Mouse (Mus musculus) midbrain, embryonic 13.5 days (tissue): ENCODE data around the gene Prkar1a. TPM values are rescaled to one million over a fixed set of nuclear protein-coding genes. Genes with fewer than 3 reads are reported as not detected.
A peak's percentile ranks its signal among the peaks of the same experiment; 100 is the strongest.

Experiments
- ATAC-seq: fragments of 200-750 bp; cut with Nextera tagmentation; 2 replicates; pipeline ENCODE4 v1.8.0; 2017; ENCODE audit warnings: mild to moderate bottlenecking, moderate TSS enrichment, moderate library complexity
- H3K27ac ChIP-seq: fragments of 300-500 bp; sonication (generic); 2 replicates; pipeline ENCODE4 v1.5.1; 2015; ENCODE audit warnings: inconsistent platforms, mild to moderate bottlenecking, moderate library complexity
- H3K27me3 ChIP-seq: fragments of 300-500 bp; sonication (generic); 2 replicates; pipeline ENCODE4 v1.6.1; 2015; ENCODE audit warnings: mild to moderate bottlenecking, inconsistent platforms
- H3K36me3 ChIP-seq: fragments of 300-500 bp; sonication (generic); 2 replicates; pipeline ENCODE4 v1.6.1; 2015; ENCODE audit warnings: mild to moderate bottlenecking, inconsistent platforms
- H3K4me1 ChIP-seq: fragments of 300-500 bp; sonication (generic); replicated peaks from 2 replicates; pipeline ENCODE4 v1.6.1; 2015; ENCODE audit warnings: inconsistent platforms
- H3K4me2 ChIP-seq: fragments of 300-500 bp; sonication (generic); replicated peaks from 2 replicates; pipeline ENCODE4 v1.6.1; 2015; ENCODE audit warnings: moderate library complexity, mild to moderate bottlenecking, inconsistent platforms
- H3K4me3 ChIP-seq: fragments of 300-500 bp; sonication (generic); replicated peaks from 2 replicates; pipeline ENCODE4 v1.5.1; 2015; ENCODE audit warnings: mild to moderate bottlenecking, inconsistent platforms
- H3K9ac ChIP-seq: fragments of 300-500 bp; sonication (generic); replicated peaks from 2 replicates; pipeline ENCODE4 v1.6.1; 2015; ENCODE audit warnings: mild to moderate bottlenecking, inconsistent platforms
- H3K9me3 ChIP-seq: fragments of 300-500 bp; sonication (generic); 2 replicates; pipeline ENCODE4 v1.6.1; 2016; ENCODE audit warnings: mild to moderate bottlenecking, inconsistent platforms
- WGBS: fragments of 180-500 bp; shearing (Covaris S2); methylation state at CpG from one replicate; pipeline ENCODE4 v1.1.7; 2015; 5-methylcytosine and 5-hydroxymethylcytosine counted together
- polyA plus RNA-seq: library from polyadenylated mRNA; unstranded; fragments of >200 nt; fragmentation: Nextera tagmentation; extraction: Ambion mirVana; gene quantifications from 2 replicates; pipeline ENCODE4 v1.2.1, GENCODE M21; 2015

Prkar1a gene
- polyA plus RNA-seq, 1 experiment from 2014 or later, result 471 TPM

DNA sequence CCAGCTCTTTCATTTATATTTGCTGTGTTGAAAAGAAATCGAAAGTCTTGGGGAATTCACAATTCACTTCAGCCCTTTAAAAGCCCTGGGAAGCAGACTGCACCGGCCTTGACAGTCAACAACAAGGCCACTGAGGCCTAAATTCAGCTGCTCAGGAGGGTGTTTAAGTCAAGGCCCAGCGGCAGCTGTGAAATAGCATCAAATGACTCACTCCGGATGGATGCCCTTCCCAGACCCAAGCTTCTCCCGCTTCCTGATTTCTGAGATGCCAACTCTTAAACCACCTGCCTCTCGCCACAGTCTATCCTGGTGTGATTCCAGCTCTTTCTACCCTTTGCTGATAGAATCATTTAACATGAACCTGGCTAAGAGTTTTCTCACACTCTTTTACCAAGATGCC is 28.8 kb upstream of the Prkar1a start:
- no peak overlapping the region for H3K4me2 ChIP-seq
- no peak for ATAC-seq

DNA sequence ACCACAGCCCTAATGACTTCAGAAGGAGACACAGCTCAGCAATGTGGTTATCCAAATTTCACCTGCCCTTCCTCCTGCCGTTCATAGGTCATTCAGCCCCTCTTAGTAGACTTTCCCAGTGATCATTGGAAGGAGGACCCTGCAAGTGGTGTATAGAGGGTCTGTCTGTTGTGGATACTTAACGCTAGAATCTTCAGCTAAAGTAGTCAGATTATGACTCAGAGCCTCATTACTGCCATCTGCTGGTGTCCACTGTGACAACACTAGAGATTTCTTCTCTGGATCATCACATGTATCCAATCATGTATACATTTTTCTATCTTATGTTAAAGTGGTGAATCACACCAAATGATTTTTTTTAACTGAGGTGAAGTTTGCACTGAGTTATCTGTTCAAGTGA is 28.0 kb upstream of the Prkar1a start:
- no peak overlapping the region for H3K27ac ChIP-seq
- H3K9me3 ChIP-seq, result no peaks in the 10 kb centered on the region
- H3K9ac ChIP-seq, result no peak overlapping the region
- H3K4me2 ChIP-seq, result no peak overlapping the region
- no peak for ATAC-seq
- H3K27me3 ChIP-seq, result 0 out of 2 replicates have a peak, but pooled peaks cover 3% of the 10 kb centered on the region
- 13% methylated on average over 2 of the region's 2 CpGs for WGBS
- no peak overlapping the region for H3K4me3 ChIP-seq
- no peaks in the 10 kb centered on the region for H3K36me3 ChIP-seq
- H3K4me1 ChIP-seq, result peaks cover 3% of the 10 kb centered on the region; the same call in 1 of the 2 replicates

More for the DNA sequence above, 28.8 kb upstream of the Prkar1a start:
- H3K9ac ChIP-seq, result no peak overlapping the region
- 82% methylated on average over 6 of the region's 6 CpGs for WGBS
- H3K9me3 ChIP-seq, result no peaks in the 10 kb centered on the region
- no peaks in the 10 kb centered on the region for H3K36me3 ChIP-seq
- H3K4me3 ChIP-seq, result no peak overlapping the region
- H3K27me3 ChIP-seq, result 0 out of 2 replicates have a peak, but pooled peaks cover 3% of the 10 kb centered on the region
- no peak overlapping the region for H3K27ac ChIP-seq
- H3K4me1 ChIP-seq, result peaks cover 3% of the 10 kb centered on the region; the same call in 1 of the 2 replicates

DNA sequence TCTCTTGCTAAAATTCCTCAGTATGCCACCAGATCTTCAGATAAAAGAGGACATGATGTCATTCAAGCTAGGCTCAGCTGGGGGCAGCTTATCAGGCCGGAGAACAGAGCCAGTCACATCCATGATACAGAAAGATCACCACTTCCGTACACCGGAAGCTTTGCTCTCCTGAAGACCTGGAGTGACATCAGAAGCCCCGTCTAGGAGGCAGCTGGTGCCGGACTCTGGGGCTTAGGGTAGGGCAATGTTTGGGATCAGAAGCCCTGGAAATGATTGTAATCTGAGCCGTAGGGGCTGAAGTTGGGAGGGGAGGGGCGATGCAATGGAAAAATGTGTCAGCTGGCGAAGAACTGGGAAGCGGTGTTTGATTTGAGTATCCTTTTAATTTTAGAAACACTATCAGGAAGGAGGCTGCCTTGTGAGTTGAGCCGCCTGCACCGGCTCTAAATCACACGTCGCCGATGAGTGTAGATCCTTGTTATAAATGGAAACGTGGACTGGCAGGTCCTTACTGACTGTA is 26.6 kb upstream of the Prkar1a start:
- peak overlapping the region; percentile 15; the same call in 1 of the 2 replicates for H3K4me2 ChIP-seq
- H3K27me3 ChIP-seq, result 0 out of 2 replicates have a peak, but pooled peaks cover 3% of the 10 kb centered on the region
- no peak for ATAC-seq
- no peaks in the 10 kb centered on the region for H3K36me3 ChIP-seq
- no peak overlapping the region for H3K27ac ChIP-seq
- 47% methylated on average over 15 of the region's 15 CpGs for WGBS
- H3K9me3 ChIP-seq, result no peaks in the 10 kb centered on the region
- H3K4me3 ChIP-seq, result no peak overlapping the region
- H3K4me1 ChIP-seq, result peaks cover 3% of the 10 kb centered on the region; the same call in 1 of the 2 replicates
- H3K9ac ChIP-seq, result no peak overlapping the region

DNA sequence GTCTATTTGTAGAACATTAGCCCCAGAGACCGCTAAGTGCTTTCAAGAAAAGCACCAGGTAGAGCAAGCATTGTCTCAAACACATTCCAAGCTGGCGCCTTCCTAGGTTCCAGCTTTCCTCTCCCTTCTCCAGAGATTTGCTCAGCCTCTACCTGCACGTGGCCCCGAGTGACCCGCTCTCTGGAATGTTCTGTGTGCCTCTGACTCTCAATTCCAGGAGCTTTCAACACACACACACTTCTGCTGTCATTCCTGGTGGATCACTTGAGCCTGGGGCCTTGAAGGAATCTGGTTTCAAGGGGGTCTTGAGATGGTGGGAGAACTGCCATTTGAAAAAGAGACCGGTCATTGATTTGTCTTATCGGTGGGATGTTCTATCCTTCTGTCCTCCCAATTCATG is 26.0 kb upstream of the Prkar1a start:
- no peak for ATAC-seq
- H3K4me2 ChIP-seq, result no peak overlapping the region
- H3K9ac ChIP-seq, result no peak overlapping the region
- H3K4me3 ChIP-seq, result no peak overlapping the region
- no peak overlapping the region for H3K27ac ChIP-seq
- 93% methylated on average over 7 of the region's 7 CpGs for WGBS
- H3K27me3 ChIP-seq, result 0 out of 2 replicates have a peak, but pooled peaks cover 3% of the 10 kb centered on the region
- H3K36me3 ChIP-seq, result no peaks in the 10 kb centered on the region
- H3K4me1 ChIP-seq, result peaks cover 3% of the 10 kb centered on the region; the same call in 1 of the 2 replicates
- H3K9me3 ChIP-seq, result no peaks in the 10 kb centered on the region

DNA sequence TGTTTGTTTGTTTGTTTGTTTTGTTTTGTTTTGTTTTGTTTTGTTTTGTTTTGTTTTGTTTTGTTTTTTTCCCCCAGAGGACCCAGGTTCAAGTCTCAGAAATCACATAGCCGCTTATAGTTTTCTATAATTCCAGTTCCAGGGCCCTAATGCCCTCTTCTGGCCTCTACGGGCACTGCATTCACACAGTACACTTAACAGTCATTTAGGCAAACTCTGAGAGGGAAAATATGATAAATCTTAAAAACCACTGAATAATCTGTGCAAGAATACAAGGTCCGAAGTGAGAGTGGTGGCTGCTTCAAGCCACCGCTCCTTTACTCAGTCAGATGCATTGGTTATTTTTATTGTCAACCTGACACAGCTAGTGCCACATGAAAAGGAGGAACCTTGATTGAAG is 21.6 kb upstream of the Prkar1a start:
- Histone ChIP-seq H3K4me3 (no peak overlapping the region), H3K27me3 (no peaks in the 10 kb centered on the region), H3K9me3 (no peaks in the 10 kb centered on the region), H3K36me3 (no peaks in the 10 kb centered on the region), H3K4me1 (peaks cover under 1% of the 10 kb centered on the region; the same call in 1 of the 2 replicates), H3K4me2 (no peak overlapping the region), H3K27ac (no peak overlapping the region), H3K9ac (no peak overlapping the region)
- ATAC-seq, result no peak
- 92% methylated on average over 4 of the region's 4 CpGs for WGBS

DNA sequence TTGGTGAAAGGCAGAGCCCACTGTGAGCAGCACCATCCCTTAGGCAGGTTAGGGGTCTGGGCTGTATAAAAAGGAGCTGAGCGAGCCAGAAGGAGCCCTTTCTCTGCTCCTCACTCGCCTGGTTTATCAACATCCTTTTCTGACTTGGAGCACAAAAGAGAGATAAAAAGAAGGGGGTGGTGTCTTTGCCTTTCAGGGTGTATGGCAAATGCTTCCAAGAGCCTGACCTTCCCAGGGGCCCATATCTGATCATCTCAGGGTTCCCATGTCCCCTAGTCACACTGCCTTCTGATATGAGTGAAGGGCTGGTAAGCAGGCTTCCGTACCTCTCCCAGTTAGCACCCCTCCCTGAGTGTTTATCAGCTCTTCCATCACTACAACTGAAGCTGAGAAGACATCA is 21.1 kb upstream of the Prkar1a start:
- Histone ChIP-seq H3K4me2 (no peak overlapping the region), H3K4me1 (no peaks in the 10 kb centered on the region)
- ATAC-seq, result no peak

DNA sequence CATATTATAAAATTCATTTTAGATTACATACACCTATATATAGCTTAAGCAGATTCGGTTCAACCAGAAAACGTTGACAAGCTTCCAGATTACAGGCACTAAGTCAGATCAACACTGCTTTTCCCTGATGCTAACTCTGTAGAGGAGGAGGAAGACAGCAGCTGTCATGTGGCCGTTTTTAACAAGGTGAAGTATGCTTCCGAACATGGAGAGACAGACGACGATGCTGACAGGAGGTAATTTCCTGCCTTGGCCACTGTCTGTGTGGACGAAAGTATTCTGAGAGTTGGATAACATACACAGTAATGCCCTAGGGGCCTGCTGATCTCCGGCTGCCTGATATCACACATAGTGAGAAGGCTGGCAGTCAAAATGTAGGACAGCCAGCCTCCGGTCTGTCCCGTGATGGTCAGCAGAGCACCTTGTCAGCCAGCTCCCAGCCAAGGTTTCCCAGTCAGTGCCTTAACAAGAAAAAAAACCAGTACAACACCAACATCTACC is 20.1 kb upstream of the Prkar1a start:
- no peak for ATAC-seq
- Histone ChIP-seq H3K9me3 (no peaks in the 10 kb centered on the region), H3K4me2 (no peak overlapping the region), H3K4me3 (no peak overlapping the region), H3K27ac (no peak overlapping the region), H3K27me3 (no peaks in the 10 kb centered on the region), H3K36me3 (no peaks in the 10 kb centered on the region), H3K4me1 (no peaks in the 10 kb centered on the region), H3K9ac (no peak overlapping the region)
- 83% methylated on average over 10 of the region's 10 CpGs for WGBS

More for the DNA sequence above, 21.1 kb upstream of the Prkar1a start:
- no peaks in the 10 kb centered on the region for H3K9me3 ChIP-seq
- no peak overlapping the region for H3K4me3 ChIP-seq
- H3K9ac ChIP-seq, result no peak overlapping the region
- H3K27me3 ChIP-seq, result no peaks in the 10 kb centered on the region
- no peak overlapping the region for H3K27ac ChIP-seq
- 86% methylated on average over 3 of the region's 3 CpGs for WGBS
- H3K36me3 ChIP-seq, result no peaks in the 10 kb centered on the region

DNA sequence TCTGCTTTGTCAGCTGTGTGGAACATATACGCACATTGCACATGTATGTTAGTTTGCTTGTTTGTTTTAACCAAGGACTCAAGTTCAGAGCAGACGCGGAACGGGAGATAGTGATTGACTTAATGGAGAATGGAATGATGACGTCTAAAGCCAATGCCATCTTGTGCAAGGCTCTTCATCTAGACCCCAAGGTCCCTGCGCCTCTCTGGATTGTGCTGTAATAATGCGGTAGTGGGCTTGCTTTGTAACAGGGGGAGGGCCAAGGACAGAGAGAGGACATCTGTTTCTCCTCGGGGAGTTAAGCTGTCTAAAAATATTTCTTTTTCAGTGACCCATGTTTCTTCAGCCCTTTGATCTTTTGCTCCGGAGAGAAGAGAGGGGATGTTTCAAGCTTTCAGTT is 14.3 kb upstream of the Prkar1a start:
- H3K4me3 ChIP-seq, result no peak overlapping the region
- no peak overlapping the region for H3K9ac ChIP-seq
- H3K27ac ChIP-seq, result no peak overlapping the region
- no peaks in the 10 kb centered on the region for H3K27me3 ChIP-seq
- H3K4me2 ChIP-seq, result no peak overlapping the region
- no peaks in the 10 kb centered on the region for H3K36me3 ChIP-seq
- H3K4me1 ChIP-seq, result no peaks in the 10 kb centered on the region
- WGBS, result 80% methylated on average over 9 of the region's 9 CpGs
- no peaks in the 10 kb centered on the region for H3K9me3 ChIP-seq
- no peak for ATAC-seq

DNA sequence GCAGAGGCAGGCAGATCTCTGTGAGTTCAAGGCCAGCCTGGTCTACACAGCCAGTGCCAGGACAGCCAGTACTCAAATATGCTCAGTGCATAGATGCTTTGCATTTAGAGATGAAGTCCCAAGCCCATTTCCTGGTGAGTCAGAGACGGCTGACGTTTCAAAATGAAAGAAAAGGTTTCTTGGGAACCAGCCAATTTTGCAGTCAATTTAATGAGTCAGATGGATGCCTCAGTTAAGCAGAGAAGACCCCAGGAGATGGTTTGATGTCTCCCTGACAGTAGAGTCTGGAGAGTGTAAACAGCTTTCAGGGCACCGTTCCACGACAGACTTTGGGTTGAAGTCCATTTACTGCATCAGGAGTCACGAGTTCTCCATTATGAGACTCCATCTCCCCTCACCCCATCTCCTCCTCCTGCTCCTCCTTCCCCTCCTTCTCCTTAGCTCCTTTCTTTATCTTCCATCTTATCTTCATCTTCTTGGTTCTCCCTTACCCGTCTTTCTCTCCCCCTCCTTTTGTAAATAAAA is 13.3 kb upstream of the Prkar1a start:
- Histone ChIP-seq H3K27ac (no peak overlapping the region), H3K4me1 (no peaks in the 10 kb centered on the region), H3K9me3 (no peaks in the 10 kb centered on the region), H3K27me3 (no peaks in the 10 kb centered on the region), H3K9ac (no peak overlapping the region), H3K4me2 (no peak overlapping the region), H3K4me3 (no peak overlapping the region), H3K36me3 (no peaks in the 10 kb centered on the region)
- WGBS, result 89% methylated on average over 6 of the region's 6 CpGs
- ATAC-seq, result no peak

DNA sequence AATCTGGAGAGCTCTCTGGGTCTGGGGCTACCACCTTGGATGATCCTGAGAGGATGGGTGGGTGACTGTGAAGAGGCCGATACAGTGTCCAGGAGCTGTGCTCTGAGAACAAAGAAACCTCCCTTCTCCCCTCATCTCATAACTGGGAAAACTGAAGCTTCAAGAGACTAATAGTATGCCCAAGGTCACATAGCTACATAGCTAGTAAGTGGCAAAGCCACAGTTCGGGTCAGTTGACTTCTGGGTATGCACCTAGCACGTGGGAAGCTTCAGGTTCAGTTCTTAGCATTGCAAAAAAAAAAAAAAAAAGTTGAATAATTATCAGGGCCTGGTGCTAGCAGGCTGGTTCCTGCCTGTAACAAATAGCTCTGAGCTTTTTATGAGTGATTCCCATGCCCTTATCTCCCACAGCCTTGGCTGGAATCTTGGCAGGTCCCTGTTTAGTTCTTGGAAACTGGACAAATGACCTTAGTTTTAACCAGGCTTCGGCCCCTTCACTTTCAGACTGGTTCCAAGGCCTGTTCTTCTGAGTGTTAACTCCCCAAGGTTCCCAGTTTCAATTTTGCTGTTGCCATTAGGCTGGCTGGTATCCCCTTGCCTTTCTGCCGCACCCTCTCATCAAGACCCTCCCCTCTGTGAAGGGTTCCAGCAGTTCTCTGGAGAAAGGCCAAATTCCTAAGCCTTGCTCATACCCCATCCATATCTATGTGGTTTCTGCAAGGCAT is 7.5 kb upstream of the Prkar1a start:
- no peak for ATAC-seq
- no peaks in the 10 kb centered on the region for H3K9me3 ChIP-seq
- no peak overlapping the region for H3K4me2 ChIP-seq
- WGBS, result 80% methylated on average over 5 of the region's 5 CpGs
- no peaks in the 10 kb centered on the region for H3K36me3 ChIP-seq
- no peaks in the 10 kb centered on the region for H3K27me3 ChIP-seq
- no peak overlapping the region for H3K4me3 ChIP-seq
- no peak overlapping the region for H3K9ac ChIP-seq
- H3K4me1 ChIP-seq, result no peaks in the 10 kb centered on the region
- no peak overlapping the region for H3K27ac ChIP-seq

DNA sequence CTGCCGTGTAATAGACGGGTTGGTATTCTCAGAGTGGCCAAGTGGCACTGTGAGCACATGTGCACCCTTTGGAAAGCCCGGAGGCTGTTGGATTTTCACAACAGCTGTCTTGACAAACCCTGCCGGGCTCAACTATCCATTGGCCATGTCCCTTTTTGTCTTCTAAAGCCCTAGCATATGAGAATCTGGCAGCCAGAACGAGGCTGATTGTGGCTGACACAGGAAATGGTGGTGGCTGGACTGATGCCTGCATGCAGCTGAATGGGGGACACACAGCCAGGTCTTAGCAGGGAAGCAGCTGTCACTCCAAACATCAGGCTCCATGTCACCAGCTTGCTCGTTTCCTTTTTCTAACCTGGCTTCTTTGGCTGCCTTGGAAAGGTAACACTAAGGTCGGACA is 695 bp upstream of the Prkar1a start:
- Histone ChIP-seq H3K36me3 (peaks cover 4% of the 10 kb centered on the region), H3K9ac (0 out of 2 replicates have a peak overlapping the region, but pooled peaks have one; percentile 15), H3K27me3 (no peaks in the 10 kb centered on the region), H3K4me2 (peak overlapping the region; percentile 88), H3K9me3 (no peaks in the 10 kb centered on the region), H3K4me3 (no peak overlapping the region), H3K27ac (peak overlapping the region; percentile 98), H3K4me1 (peaks cover 43% of the 10 kb centered on the region)
- ATAC-seq, result no peak
- WGBS, result 50% methylated on average over 7 of the region's 7 CpGs

DNA sequence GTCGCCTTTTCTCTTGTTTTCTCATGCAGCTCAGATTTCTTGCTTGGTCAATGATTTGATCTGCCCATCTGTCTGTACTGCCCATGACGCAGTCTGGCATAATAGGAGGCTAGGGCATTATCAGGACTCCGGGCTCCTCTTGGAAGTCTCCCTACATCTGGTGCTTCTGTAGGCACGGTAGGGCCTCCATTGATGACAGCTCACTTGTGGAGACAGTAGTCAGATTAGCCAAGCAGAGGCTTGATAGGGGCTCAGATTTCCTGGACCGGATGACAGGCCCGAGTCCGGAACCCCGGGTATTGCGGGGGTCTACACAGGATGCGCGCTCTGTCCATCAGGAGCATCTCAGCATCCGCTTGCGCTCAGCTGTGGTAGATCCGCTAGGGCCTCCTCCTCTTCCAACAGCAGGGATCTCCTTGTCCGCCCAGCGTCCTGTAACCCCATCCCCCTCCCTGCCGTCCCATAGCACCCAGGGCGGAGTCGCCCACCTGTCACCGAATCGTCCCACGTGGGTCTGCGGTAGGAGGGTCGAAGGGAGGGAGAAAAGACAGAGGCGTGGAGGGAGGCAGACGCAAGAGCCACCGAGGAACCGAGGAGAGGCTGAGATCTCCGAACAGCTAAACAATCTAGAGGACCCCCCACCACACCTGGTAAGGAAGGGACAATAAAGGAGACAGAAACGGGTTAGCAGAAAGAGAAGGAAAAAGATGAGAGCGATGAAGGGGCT is 933 bp downstream of the Prkar1a start:
- peaks cover 49% of the 10 kb centered on the region for H3K4me1 ChIP-seq
- H3K4me2 ChIP-seq, result peak overlapping the region; percentile 88
- WGBS, result 1% methylated on average over 31 of the region's 31 CpGs
- H3K27me3 ChIP-seq, result no peaks in the 10 kb centered on the region
- H3K27ac ChIP-seq, result peak overlapping the region; percentile 98
- no peaks in the 10 kb centered on the region for H3K9me3 ChIP-seq
- peak; percentile 87 for ATAC-seq
- peaks cover 18% of the 10 kb centered on the region for H3K36me3 ChIP-seq
- H3K4me3 ChIP-seq, result peak overlapping the region; percentile 97
- H3K9ac ChIP-seq, result peak overlapping the region; percentile 97
